Mouse (Mus musculus) hindbrain, postnatal 0 days (tissue): ENCODE measurements around the gene Myo1e. TPM values are rescaled to one million over a fixed set of nuclear protein-coding genes. Genes with fewer than 3 reads are reported as not detected.

ENCODE experiments used
- ATAC-seq: fragments of 200-750 bp; cut with Nextera tagmentation; 2 replicates; pipeline ENCODE4 v1.8.0; 2017; ENCODE audit warnings: mild to moderate bottlenecking, moderate TSS enrichment, moderate library complexity
- DNase-seq: peaks from one replicate; pipeline ENCODE4 v3.0.0-alpha.2; 2015; ENCODE audit warnings: low spot score
- H3K27ac ChIP-seq: fragments of 300-500 bp; sonication (generic); 2 replicates; pipeline ENCODE4 v1.5.1; 2014; ENCODE audit warnings: mild to moderate bottlenecking
- H3K27me3 ChIP-seq: fragments of 300-500 bp; sonication (generic); 2 replicates; pipeline ENCODE4 v1.6.1; 2014; ENCODE audit warnings: low read length, mixed read lengths; ENCODE audit not compliant: insufficient read depth
- H3K36me3 ChIP-seq: fragments of 300-500 bp; sonication (generic); 2 replicates; pipeline ENCODE4 v1.6.1; 2014; ENCODE audit warnings: low read length, mixed read lengths; ENCODE audit not compliant: insufficient read depth
- H3K4me1 ChIP-seq: fragments of 300-500 bp; sonication (generic); 2 replicates; pipeline ENCODE4 v1.6.1; 2014; ENCODE audit warnings: antibody characterized with exemption, low read length, mixed read lengths; ENCODE audit not compliant: insufficient read depth
- H3K4me2 ChIP-seq: fragments of 300-500 bp; sonication (generic); 2 replicates; pipeline ENCODE4 v1.6.1; 2014; ENCODE audit warnings: low read depth, mild to moderate bottlenecking, low read length, moderate library complexity, mixed read lengths
- H3K4me3 ChIP-seq: fragments of 300-500 bp; sonication (generic); 2 replicates; pipeline ENCODE4 v1.5.1; 2014; ENCODE audit warnings: low read length
- H3K9ac ChIP-seq: fragments of 300-500 bp; sonication (generic); replicated peaks from 2 replicates; pipeline ENCODE4 v1.6.1; 2014; ENCODE audit warnings: mild to moderate bottlenecking, low read length, moderate library complexity, mixed read lengths
- H3K9me3 ChIP-seq: fragments of 300-500 bp; sonication (generic); 2 replicates; pipeline ENCODE4 v1.6.1; 2016; ENCODE audit warnings: low read length, mixed read lengths
- CTCF ChIP-seq: IDR thresholded peaks from 2 replicates; pipeline ENCODE4 v1.5.1; 2016; ENCODE audit warnings: antibody characterized with exemption, control low read depth, low read depth
- WGBS: fragments of 180-500 bp; shearing (Covaris S2); extraction: QIAGEN DNeasy Blood & Tissue Kit; methylation state at CpG from one replicate; pipeline ENCODE4 v1.1.7; 2014; 5-methylcytosine and 5-hydroxymethylcytosine counted together
- polyA plus RNA-seq: library from polyadenylated mRNA; unstranded; fragments of >200 nt; fragmentation: Nextera tagmentation; extraction: Ambion mirVana; gene quantifications from 2 replicates; pipeline ENCODE4 v1.2.1, GENCODE M21; 2015
- total RNA-seq: library from RNA; depleted of rRNA; stranded (reverse); fragments of >200 nt; gene quantifications from 2 replicates; pipeline ENCODE4 v1.2.3, GENCODE M21; 2014

Myo1e gene
- total and polyA plus RNA-seq, 2 experiments from 2014 or later = 5.4 to 8.9 TPM

DNA sequence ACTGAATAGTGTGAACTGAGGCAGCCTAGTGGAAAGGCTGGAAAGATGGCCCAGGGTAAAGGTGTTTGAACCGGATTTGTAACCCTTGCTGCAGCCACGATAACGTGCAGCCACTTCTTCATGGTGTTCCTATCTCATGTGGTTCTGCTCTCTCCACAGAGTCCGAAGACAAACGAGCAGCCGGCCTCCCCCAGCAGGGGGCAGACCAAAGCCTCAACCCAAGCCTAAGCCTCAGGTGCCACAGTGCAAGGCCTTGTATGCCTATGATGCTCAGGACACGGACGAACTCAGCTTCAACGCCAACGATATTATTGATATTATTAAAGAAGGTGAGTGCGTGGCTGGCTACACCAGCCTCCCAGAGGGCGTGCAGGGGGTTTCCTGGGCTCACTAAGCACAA is 188.5 kb downstream of the Myo1e start:
- WGBS = 84% methylated on average over 12 of the region's 12 CpGs
- no peak for DNase-seq
- Histone ChIP-seq H3K4me2 (no peak overlapping the region), H3K36me3 (no peaks in the 10 kb centered on the region), H3K4me3 (no peak overlapping the region), H3K27me3 (no peaks in the 10 kb centered on the region), H3K4me1 (no peaks in the 10 kb centered on the region), H3K27ac (no peak overlapping the region), H3K9ac (no peak overlapping the region), H3K9me3 (no peaks in the 10 kb centered on the region)
- no peak for ATAC-seq
- peak; percentile 28 for TF ChIP-seq CTCF

DNA sequence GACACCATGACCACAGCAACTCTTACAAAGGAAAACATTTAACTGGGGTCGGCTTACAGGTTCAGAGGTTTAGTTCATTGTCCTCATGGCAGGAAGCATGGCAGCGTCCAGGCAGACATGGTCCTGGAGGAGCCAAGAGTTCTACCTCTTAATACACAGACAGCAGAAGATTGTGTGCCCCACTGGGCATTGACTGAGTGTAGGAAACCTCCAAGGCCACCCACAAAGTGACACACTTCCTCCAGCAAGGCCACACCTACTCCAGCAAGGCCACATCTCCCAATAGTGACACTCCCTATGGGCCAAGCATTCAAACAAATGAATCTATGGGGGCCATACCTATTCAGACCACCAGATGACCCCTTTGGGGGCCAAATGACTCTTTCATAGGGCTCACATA is 188.9 kb downstream of the Myo1e start:
- no peaks in the 10 kb centered on the region for H3K4me1 ChIP-seq
- DNase-seq (no peak), ATAC-seq (no peak)
- no peaks in the 10 kb centered on the region for H3K27me3 ChIP-seq
- no peaks in the 10 kb centered on the region for H3K36me3 ChIP-seq
- H3K4me2 ChIP-seq = no peak overlapping the region
- H3K27ac ChIP-seq = no peak overlapping the region
- 87% methylated on average over 2 of the region's 2 CpGs for WGBS
- H3K4me3 ChIP-seq = no peak overlapping the region
- H3K9ac ChIP-seq = no peak overlapping the region
- H3K9me3 ChIP-seq = no peaks in the 10 kb centered on the region
- no peak for TF ChIP-seq CTCF

DNA sequence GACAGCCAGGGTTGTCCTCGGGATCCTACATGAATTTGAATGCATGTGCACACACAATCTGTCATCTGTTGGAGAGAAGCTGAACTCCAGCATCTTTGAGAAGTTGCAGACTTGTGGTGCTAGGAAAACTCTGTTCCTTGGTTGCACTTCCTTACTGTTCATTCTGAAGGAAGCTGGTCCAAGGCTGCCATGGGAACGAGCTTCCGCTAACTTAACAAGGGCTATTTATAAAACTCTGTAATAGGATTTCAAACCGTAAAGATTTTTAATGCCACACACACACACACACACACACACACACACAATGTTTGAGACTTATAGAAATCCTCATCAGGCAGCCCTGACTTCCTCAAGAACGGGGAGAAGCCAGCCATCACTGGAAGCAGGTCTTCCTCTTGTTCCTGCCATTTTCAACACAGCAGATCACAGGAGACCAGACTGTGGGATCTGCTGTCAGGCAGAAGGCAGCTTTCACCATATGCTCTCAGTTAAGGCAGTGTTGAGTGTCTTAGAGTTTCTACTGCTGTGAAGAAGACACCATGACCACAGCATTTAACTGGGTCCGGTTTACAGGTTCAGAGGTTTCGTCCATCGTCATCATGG is 194.9 kb downstream of the Myo1e start:
- no peak for ATAC-seq

DNA sequence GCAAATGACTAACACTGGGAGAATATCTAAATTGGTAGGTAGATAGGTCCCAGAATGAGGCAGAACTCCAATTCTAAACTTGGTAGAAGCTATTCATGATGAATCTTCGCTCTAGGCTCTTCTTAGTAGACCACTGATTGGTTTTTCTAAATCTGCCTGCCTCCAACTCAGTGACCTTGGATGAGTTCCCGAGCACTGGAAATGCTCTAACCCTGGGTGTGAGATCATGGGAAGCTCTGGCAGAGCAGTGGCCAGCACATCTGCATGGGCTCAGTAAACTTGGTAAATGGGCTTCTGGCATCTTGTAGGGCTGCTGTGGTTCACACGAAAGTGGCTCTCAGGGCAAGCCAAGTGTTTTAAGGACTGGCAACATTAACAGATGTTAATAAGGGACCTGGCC is 199.4 kb downstream of the Myo1e start:
- 88% methylated on average over 3 of the region's 3 CpGs for WGBS
- peaks cover 21% of the 10 kb centered on the region for H3K36me3 ChIP-seq
- ATAC-seq (no peak), DNase-seq (no peak)
- no peak overlapping the region for H3K4me2 ChIP-seq
- no peak overlapping the region for H3K27ac ChIP-seq
- no peak overlapping the region for H3K9ac ChIP-seq
- H3K4me3 ChIP-seq = no peak overlapping the region
- H3K27me3 ChIP-seq = no peaks in the 10 kb centered on the region
- TF ChIP-seq CTCF = no peak
- no peaks in the 10 kb centered on the region for H3K4me1 ChIP-seq
- H3K9me3 ChIP-seq = no peaks in the 10 kb centered on the region

More for the DNA sequence above, 194.9 kb downstream of the Myo1e start:
- no peaks in the 10 kb centered on the region for H3K36me3 ChIP-seq
- H3K27me3 ChIP-seq = no peaks in the 10 kb centered on the region
- no peak overlapping the region for H3K4me3 ChIP-seq
- H3K27ac ChIP-seq = no peak overlapping the region
- DNase-seq = no peak
- H3K4me1 ChIP-seq = no peaks in the 10 kb centered on the region
- TF ChIP-seq CTCF = no peak
- H3K9me3 ChIP-seq = no peaks in the 10 kb centered on the region
- WGBS = 82% methylated on average over 8 of the region's 8 CpGs
- H3K9ac ChIP-seq = no peak overlapping the region
- no peak overlapping the region for H3K4me2 ChIP-seq

DNA sequence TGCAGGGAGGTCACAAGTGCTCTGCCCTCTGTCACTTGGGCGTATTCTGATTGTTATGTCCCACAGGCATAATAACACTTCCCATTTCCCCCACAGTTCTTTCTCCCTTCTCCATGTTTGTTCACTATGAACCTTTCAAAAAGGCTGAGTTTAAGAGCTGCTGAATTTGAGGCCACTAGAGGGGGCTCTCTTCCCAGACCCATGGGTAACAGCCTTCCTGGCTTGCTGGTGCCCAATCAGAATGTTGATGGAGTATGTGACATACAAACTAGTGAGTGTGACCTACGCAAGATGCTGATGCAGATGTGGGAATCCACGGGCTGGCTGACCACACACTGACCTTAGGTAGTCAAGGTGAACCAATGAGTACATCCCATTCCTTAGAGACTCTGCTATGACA is 201.6 kb downstream of the Myo1e start:
- Histone ChIP-seq H3K27ac (no peak overlapping the region), H3K4me2 (no peak overlapping the region), H3K9ac (no peak overlapping the region), H3K4me3 (no peak overlapping the region), H3K36me3 (peaks cover 31% of the 10 kb centered on the region), H3K27me3 (no peaks in the 10 kb centered on the region), H3K9me3 (no peaks in the 10 kb centered on the region), H3K4me1 (no peaks in the 10 kb centered on the region)
- WGBS = 93% methylated on average over 3 of the region's 3 CpGs
- DNase-seq (peak; percentile 48), ATAC-seq (no peak)
- peak; percentile 63 for TF ChIP-seq CTCF

DNA sequence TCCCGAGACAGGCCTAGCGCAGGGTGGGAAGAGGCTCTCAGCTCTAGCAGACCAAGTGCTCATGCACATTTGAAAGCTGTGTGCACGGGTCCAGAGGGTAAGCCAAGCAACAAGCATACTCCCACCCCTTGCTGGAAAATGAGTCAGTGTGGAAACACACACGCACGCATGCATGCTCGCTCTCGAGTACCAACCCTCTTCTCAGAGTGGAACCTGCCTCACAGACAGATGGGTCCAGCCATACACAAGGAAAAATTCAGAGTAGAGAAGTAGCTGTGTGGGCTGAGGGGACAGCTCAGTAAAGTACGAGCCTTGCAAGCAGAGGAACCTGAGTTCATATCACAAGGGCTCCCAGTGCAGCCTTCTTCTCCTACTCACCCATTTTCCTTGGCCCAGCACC is 202.6 kb downstream of the Myo1e start:
- Histone ChIP-seq H3K4me3 (no peak overlapping the region), H3K36me3 (peaks cover 31% of the 10 kb centered on the region), H3K9me3 (no peaks in the 10 kb centered on the region), H3K4me1 (no peaks in the 10 kb centered on the region), H3K27ac (no peak overlapping the region), H3K27me3 (no peaks in the 10 kb centered on the region), H3K9ac (no peak overlapping the region), H3K4me2 (no peak overlapping the region)
- DNase-seq = no peak
- TF ChIP-seq CTCF = no peak
- 95% methylated on average over 8 of the region's 8 CpGs for WGBS
- no peak for ATAC-seq

DNA sequence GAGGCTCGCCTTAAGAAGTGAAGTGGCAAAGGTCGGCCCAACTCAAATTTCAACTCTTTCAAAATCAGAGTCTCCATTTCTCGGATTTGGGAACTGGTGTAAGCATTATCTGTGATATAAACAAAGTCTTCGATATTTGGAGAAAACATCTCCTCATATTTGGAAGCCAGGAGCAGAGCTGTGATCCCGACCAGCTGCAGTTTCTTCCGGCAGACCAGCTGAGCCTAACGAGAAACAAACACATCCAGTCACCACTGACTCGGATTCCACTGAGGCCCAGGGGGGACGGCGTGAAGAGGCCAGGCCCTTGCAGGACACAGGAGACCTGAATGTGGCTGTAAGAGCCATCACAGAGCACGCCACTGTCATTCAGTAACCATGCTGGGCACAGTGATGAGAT is 203.5 kb downstream of the Myo1e start:
- ATAC-seq = no peak
- Histone ChIP-seq H3K9me3 (no peaks in the 10 kb centered on the region), H3K36me3 (peaks cover 31% of the 10 kb centered on the region), H3K27ac (no peak overlapping the region), H3K4me3 (no peak overlapping the region), H3K9ac (no peak overlapping the region), H3K27me3 (no peaks in the 10 kb centered on the region), H3K4me2 (no peak overlapping the region), H3K4me1 (no peaks in the 10 kb centered on the region)
- DNase-seq = no peak
- WGBS = 83% methylated on average over 11 of the region's 11 CpGs
- TF ChIP-seq CTCF = no peak
